8 mouse cellular contexts compared by ENCODE assay signal in genomic region chr10:67095798-67096620, GRCm38 (mm10). TPM values are rescaled to one million over a fixed set of nuclear protein-coding genes. Genes with fewer than 3 reads are reported as not detected.
DNase-seq lines count a peak whose midpoint lies in the region; ATAC-seq and TF ChIP-seq lines count a peak whose summit lies in the region.

Gene Jmjd1c (plus strand): TSS chr10:67096125.

- peak within 1 kb of the TSS; percentile 89 for H3K4me3 ChIP-seq in bone marrow, adult 2 months (replicated peaks; ENCODE audit: control insufficient read depth, low read depth, low read length)
- peak within 1 kb of the TSS; percentile 95 for H3K4me3 ChIP-seq in embryonic facial prominence, embryonic 15.5 days (replicated peaks)
- H3K4me3 ChIP-seq in heart, adult 2 months = peak within 1 kb of the TSS; percentile 97
- peak within 1 kb of the TSS; percentile 71 for H3K4me3 ChIP-seq in kidney, adult 2 months (ENCODE audit: insufficient read depth, low read depth, low read length)
- H3K4me3 ChIP-seq in limb, embryonic 13.5 days = peak within 1 kb of the TSS; percentile 89
- peak within 1 kb of the TSS; percentile 84 for H3K4me3 ChIP-seq in midbrain, embryonic 15.5 days

- TF ChIP-seq CTCF in bone marrow, adult 2 months (IDR thresholded peaks at IDR 0.05; ENCODE audit: control insufficient read depth, insufficient read depth, low read length) = no peak
- TF ChIP-seq CTCF in heart, adult 2 months (IDR thresholded peaks at IDR 0.05) = no peak
- TF ChIP-seq CTCF in kidney, adult 2 months (conservative IDR thresholded peaks at IDR 0.05; ENCODE audit: insufficient read depth, insufficient read length, low read depth, low read length) = no peak

- peak within 1 kb of the TSS; percentile 73 for H3K4me2 ChIP-seq in embryonic facial prominence, embryonic 15.5 days (replicated peaks)
- H3K4me2 ChIP-seq in limb, embryonic 13.5 days (replicated peaks) = peak within 1 kb of the TSS; percentile 78
- peak within 1 kb of the TSS; percentile 74 for H3K4me2 ChIP-seq in midbrain, embryonic 15.5 days

- H3K27ac ChIP-seq in bone marrow, adult 2 months (ENCODE audit: control insufficient read depth, insufficient read depth, low read depth, low read length, poor library complexity) = peak within 1 kb of the TSS; percentile 96
- peak within 1 kb of the TSS; percentile 96 for H3K27ac ChIP-seq in embryonic facial prominence, embryonic 15.5 days (replicated peaks)
- peak within 1 kb of the TSS; percentile 100 for H3K27ac ChIP-seq in heart, adult 2 months
- H3K27ac ChIP-seq in kidney, adult 2 months (ENCODE audit: insufficient read depth, low read depth, low read length) = peak within 1 kb of the TSS; percentile 97
- H3K27ac ChIP-seq in limb, embryonic 13.5 days = peak within 1 kb of the TSS; percentile 97
- H3K27ac ChIP-seq in midbrain, embryonic 15.5 days = peak within 1 kb of the TSS; percentile 98

- H3K36me3 ChIP-seq in embryonic facial prominence, embryonic 15.5 days = no peaks in the 10 kb centered on the region
- peaks cover 6% of the 10 kb centered on the region for H3K36me3 ChIP-seq in heart, adult 2 months (ENCODE audit: control insufficient read depth, insufficient read depth, low read length)
- no peaks in the 10 kb centered on the region for H3K36me3 ChIP-seq in kidney, adult 2 months (ENCODE audit: control insufficient read depth, insufficient read depth, low read length)
- H3K36me3 ChIP-seq in limb, embryonic 13.5 days = no peaks in the 10 kb centered on the region
- H3K36me3 ChIP-seq in midbrain, embryonic 15.5 days (replicated peaks) = no peaks in the 10 kb centered on the region

- H3K79me2 ChIP-seq in heart, adult 2 months (replicated peaks; ENCODE audit: control insufficient read depth, insufficient read depth, low read length) = peaks cover 7% of the 10 kb centered on the region

- peak within 1 kb of the TSS; percentile 80 for H3K9ac ChIP-seq in embryonic facial prominence, embryonic 15.5 days
- H3K9ac ChIP-seq in heart, adult 2 months (ENCODE audit: low read depth, low read length) = peak within 1 kb of the TSS; percentile 99
- H3K9ac ChIP-seq in limb, embryonic 13.5 days = peak within 1 kb of the TSS; percentile 98
- H3K9ac ChIP-seq in midbrain, embryonic 15.5 days = peak within 1 kb of the TSS; percentile 94

- H3K9me3 ChIP-seq in embryonic facial prominence, embryonic 15.5 days (replicated peaks) = no peaks in the 10 kb centered on the region
- H3K9me3 ChIP-seq in limb, embryonic 13.5 days = no peaks in the 10 kb centered on the region
- no peaks in the 10 kb centered on the region for H3K9me3 ChIP-seq in midbrain, embryonic 15.5 days

- ATAC-seq in embryonic facial prominence, embryonic 15.5 days (ENCODE audit: insufficient number of reproducible peaks, low FRiP score, low TSS enrichment, low read depth) = peak; percentile 90
- peak; percentile 84 for ATAC-seq in limb, embryonic 13.5 days (ENCODE audit: low FRiP score, low read depth)
- peak; percentile 93 for ATAC-seq in midbrain, embryonic 15.5 days (replicated peaks)

- DNase-seq in CD4-positive helper T cell, adult 2 months (ENCODE audit: low read depth, low spot score) = peak; percentile 86
- peak in 1 of 2 experiments; percentile 90 for DNase-seq in heart, adult 2 months
- peak; percentile 82 for DNase-seq in kidney, adult 2 months
- DNase-seq in spleen, postnatal 36 days (ENCODE audit: low spot score in 2 of 2) = peak; percentile 66 to 69

- peak; percentile 51; the same call in 1 of the 2 replicates for TF ChIP-seq POLR2A in bone marrow, adult 2 months (IDR thresholded peaks at IDR 0.05; ENCODE audit: borderline replicate concordance, control insufficient read depth, low read depth, low read length)
- TF ChIP-seq POLR2A in heart, adult 2 months (IDR thresholded peaks at IDR 0.05; ENCODE audit: insufficient read depth, low read depth, low read length) = peak; percentile 46; the same call in 1 of the 2 replicates
- peak; percentile 3 for TF ChIP-seq POLR2A in kidney, adult 2 months (IDR thresholded peaks at IDR 0.05; ENCODE audit: low read depth, low read length)

- H3K4me1 ChIP-seq in bone marrow, adult 2 months (ENCODE audit: control insufficient read depth, insufficient read depth, low read length) = peaks cover 6% of the 10 kb centered on the region
- peaks cover 45% of the 10 kb centered on the region for H3K4me1 ChIP-seq in embryonic facial prominence, embryonic 15.5 days
- peaks cover 17% of the 10 kb centered on the region for H3K4me1 ChIP-seq in heart, adult 2 months (ENCODE audit: control insufficient read depth, insufficient read depth, low read length)
- peaks cover 22% of the 10 kb centered on the region for H3K4me1 ChIP-seq in kidney, adult 2 months (ENCODE audit: control insufficient read depth, insufficient read depth, low read length)
- peaks cover 32% of the 10 kb centered on the region for H3K4me1 ChIP-seq in limb, embryonic 13.5 days
- H3K4me1 ChIP-seq in midbrain, embryonic 15.5 days = peaks cover 49% of the 10 kb centered on the region

- TF ChIP-seq EP300 in heart, adult 2 months (IDR thresholded peaks at IDR 0.05; ENCODE audit: insufficient read depth, low read depth, low read length) = 0 out of 2 replicates have a peak, but pooled peaks have one; percentile 27

- intact Hi-C loops in heart, adult 2 months (cut with DNase I) = loop anchor here (1.0 to 5.0 kb wide), 4 partner anchors 39 to 187 kb away; no protein-coding TSS in a partner anchor

- 2% methylated on average over 71 of the region's 73 CpGs for WGBS in bone marrow, adult 2 months
- WGBS in embryonic facial prominence, embryonic 15.5 days = 1% methylated on average over 72 of the region's 73 CpGs
- 2% methylated on average over 73 of the region's 73 CpGs for WGBS in heart, adult 2 months
- WGBS in kidney, adult 2 months = 1% methylated on average over 71 of the region's 73 CpGs
- WGBS in limb, embryonic 13.5 days = 1% methylated on average over 66 of the region's 73 CpGs
- 1% methylated on average over 72 of the region's 73 CpGs for WGBS in midbrain, embryonic 15.5 days

- no peaks in the 10 kb centered on the region for H3K27me3 ChIP-seq in embryonic facial prominence, embryonic 15.5 days
- no peaks in the 10 kb centered on the region for H3K27me3 ChIP-seq in heart, adult 2 months (ENCODE audit: control insufficient read depth, insufficient read depth, low read length)
- no peaks in the 10 kb centered on the region for H3K27me3 ChIP-seq in kidney, adult 2 months (replicated peaks; ENCODE audit: control insufficient read depth, insufficient read depth, low read length)
- H3K27me3 ChIP-seq in limb, embryonic 13.5 days = no peaks in the 10 kb centered on the region
- H3K27me3 ChIP-seq in midbrain, embryonic 15.5 days (replicated peaks) = no peaks in the 10 kb centered on the region

RNA-seq across cellular contexts. Expression of gene Jmjd1c, which starts in this region (rescaled TPM):
- polyA plus RNA-seq in bone marrow, adult 2 months (2011; ENCODE audit: insufficient read depth, insufficient read length, low replicate concordance, missing spikeins) = 8.1 and 18.0 TPM in 2 replicates
- polyA plus RNA-seq in embryonic facial prominence, embryonic 15.5 days (2015; fragmentation: Nextera tagmentation; extraction: Ambion mirVana) = 56.1 and 56.6 TPM in 2 replicates
- 10 to 100 TPM; 34.5 to 36.8 TPM for total RNA-seq in heart, adult 2 months (2021)
- polyA plus RNA-seq in heart, adult 2 months (2012; rRNA removed) = 8.5 and 14.7 TPM in 2 replicates
- 9.4 and 10.0 TPM in 2 replicates for polyA plus RNA-seq in kidney, adult 2 months (2012; rRNA removed)
- 47.3 and 52.4 TPM in 2 replicates for polyA plus RNA-seq in limb, embryonic 13.5 days (2015; fragmentation: Nextera tagmentation; extraction: Ambion mirVana)
- 52.0 and 53.8 TPM in 2 replicates for polyA plus RNA-seq in midbrain, embryonic 15.5 days (2015; fragmentation: Nextera tagmentation; extraction: Ambion mirVana)
